ENCODE assay signal across 15 mouse cellular contexts in genomic region chr17:35354071-35354470, GRCm38 (mm10). TPM values are rescaled to one million over a fixed set of nuclear protein-coding genes. Genes with fewer than 3 reads are reported as not detected.
"Had no signal": no experiment of that assay in that cellular context is flagged by ENCODE, and none has a peak within 500 bp of the region (broad histone marks: within the 10 kb centered on the region; RNA-seq: fewer than 3 reads in every experiment).

No protein-coding gene starts in this region.

- DNase-seq: kidney, adult 18-20 months; kidney, postnatal 25 days; layer of hippocampus, adult 9-11 months; layer of hippocampus, postnatal 36 days; liver, embryonic 13.5 days; lung, adult 2 months; lung, postnatal 14 days; lung, postnatal 4 days; midbrain, embryonic 14.5 days; right cerebral cortex, adult 18-20 months; right cerebral cortex, postnatal 14 days; right cerebral cortex, postnatal 4 days; thymus, postnatal 25 days had no signal

RNA-seq across cellular contexts. Expression of gene H2-Q2, which starts 12.0 kb away (rescaled TPM):
- total RNA-seq: megakaryocyte progenitor cell, adult 5-6 weeks; megakaryocyte-erythroid progenitor cell, adult 5-6 weeks had no signal

RNA-seq across cellular contexts. Expression of gene H2-Q1, which starts 33.9 kb away (rescaled TPM):
- total RNA-seq: megakaryocyte progenitor cell, adult 5-6 weeks; megakaryocyte-erythroid progenitor cell, adult 5-6 weeks had no signal
